Mouse (Mus musculus) heart, adult 8-10 months (tissue): Measurements from ENCODE around the gene Meis3. TPM values are rescaled to one million over a fixed set of nuclear protein-coding genes. Genes with fewer than 3 reads are reported as not detected.

ENCODE experiments used
- DNase-seq: peaks from one replicate; pipeline ENCODE4 v3.0.0; 2022; ENCODE audit warnings: low spot score
- total RNA-seq, 4 experiments: library from RNA; stranded (reverse); gene quantifications; 2 replicates each; pipeline ENCODE4 v1.2.4; 2022

Meis3 gene
- total RNA-seq, 4 experiments from 2014 or later: 4.7 to 6.1 (median 5.2) TPM

- no peak for DNase-seq
These were observed 36.0 kb downstream of the Meis3 start for GRCm38 (mm10) chr7:16210862-16211365.

DNA sequence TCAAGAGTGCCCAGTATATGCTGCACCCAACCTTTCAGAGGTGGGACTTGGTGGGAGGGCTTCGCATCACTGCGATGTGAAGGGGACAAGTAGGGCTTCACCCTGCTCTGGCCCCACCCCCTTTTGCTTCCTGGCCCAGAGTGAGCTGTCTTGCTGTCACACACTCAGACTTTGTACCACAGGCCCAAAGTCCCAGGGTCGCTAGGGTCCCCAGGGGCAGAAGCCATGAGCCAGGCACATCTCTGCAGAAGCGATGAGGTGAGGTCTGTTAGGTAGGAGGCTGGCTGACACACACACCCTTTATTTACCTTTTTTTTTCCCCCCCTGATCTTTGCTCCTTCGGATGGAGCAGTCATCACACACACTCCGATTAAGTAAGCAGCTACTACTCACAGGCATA, 38.3 kb downstream of the Meis3 start:
- DNase-seq: no peak

DNA sequence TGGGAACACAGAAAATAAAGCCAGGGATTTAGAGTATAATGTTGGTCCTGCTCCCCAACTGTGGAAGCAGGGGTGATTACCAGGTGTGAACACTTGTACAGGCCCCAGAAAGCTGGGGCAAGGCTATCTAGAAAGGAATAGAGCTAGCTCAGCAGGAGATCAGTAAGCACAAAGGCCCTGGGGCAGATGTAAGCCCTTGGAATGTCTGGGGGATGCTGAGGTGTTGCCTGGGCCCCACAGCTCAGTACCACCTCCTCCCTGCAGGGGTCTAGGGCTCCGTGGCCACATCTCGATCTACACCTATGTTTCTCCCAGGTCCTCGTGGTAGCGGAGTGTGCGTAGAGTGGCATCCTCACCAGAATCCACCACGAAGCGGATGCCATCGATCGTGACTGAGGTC, 39.1 kb downstream of the Meis3 start:
- no peak for DNase-seq

- DNase-seq: peak; percentile 94
These were observed 46.8 kb downstream of the Meis3 start, which contains the start of gene Dhx34 for GRCm38 (mm10) chr7:16221582-16222272. TSS of gene Dhx34 (minus strand) at chr7:16222037.

DNA sequence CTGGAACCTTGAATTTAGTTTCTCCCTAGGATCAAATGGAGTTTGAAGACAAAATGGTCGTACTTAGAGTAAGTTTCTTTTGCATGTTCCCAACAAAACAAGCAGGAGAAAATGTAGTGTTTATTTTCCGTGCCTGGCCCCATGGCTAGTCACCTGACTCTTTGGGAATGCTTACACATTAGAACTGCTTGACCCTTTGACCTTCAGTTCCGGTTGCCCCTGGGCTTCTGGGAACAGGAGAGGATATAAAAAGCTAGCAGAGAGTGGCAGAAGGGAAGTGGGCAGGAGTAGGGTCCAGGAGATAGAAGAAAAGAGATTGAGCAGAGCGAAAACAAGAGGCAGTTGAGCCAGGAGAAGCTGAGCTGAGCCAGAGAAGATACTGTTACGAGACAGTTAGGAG, 55.0 kb downstream of the Meis3 start:
- peak; percentile 46 for DNase-seq

Other genes with a start within 250 kb of the Meis3 start
- gene Nop53, start 229.0 kb upstream of the Meis3 start, total RNA-seq: 100 to 1,000 TPM; 121 to 147 (median 136) TPM
- gene Ehd2, start 207.5 kb upstream of the Meis3 start, total RNA-seq: 10 to 100 TPM; 54.4 to 95.0 (median 82.9) TPM
- 1 to 10 TPM; 5.7 to 8.6 (median 7.7) TPM for gene Bicra, start 127.2 kb upstream of the Meis3 start, total RNA-seq
- not detected for gene Zfp541, start 113.3 kb upstream of the Meis3 start, total RNA-seq
- 100 to 1,000 TPM in 1 of 4 experiments, 10 to 100 TPM in 3; 76.5 to 101 (median 84.9) TPM for gene Napa, start 76.6 kb upstream of the Meis3 start, total RNA-seq
- 10 to 100 TPM; 20.1 to 25.7 (median 23.5) TPM for gene Kptn, start 55.2 kb upstream of the Meis3 start, total RNA-seq
- gene Slc8a2, start 45.3 kb upstream of the Meis3 start, total RNA-seq: under 1 TPM; 0.66 to 0.84 (median 0.70) TPM
- 1 to 10 TPM; 6.6 to 9.5 (median 8.0) TPM for gene Dhx34, start 46.9 kb downstream of the Meis3 start, total RNA-seq
- gene C5ar2, start 69.1 kb downstream of the Meis3 start, total RNA-seq: 1 to 10 TPM; 1.0 to 1.4 (median 1.2) TPM
- 1 to 10 TPM; 4.1 to 5.5 (median 5.1) TPM for gene C5ar1, start 84.5 kb downstream of the Meis3 start, total RNA-seq
- gene Inafm1, start 98.5 kb downstream of the Meis3 start, total RNA-seq: 10 to 100 TPM; 12.3 to 18.1 (median 14.4) TPM
- 10 to 100 TPM; 33.2 to 48.1 (median 38.1) TPM for gene Ccdc9, start 111.7 kb downstream of the Meis3 start, total RNA-seq
- 1 to 10 TPM; 2.8 to 5.1 (median 4.4) TPM for gene Bbc3, start 133.3 kb downstream of the Meis3 start, total RNA-seq
- 10 to 100 TPM; 31.6 to 38.8 (median 36.1) TPM for gene Sae1, start 212.7 kb downstream of the Meis3 start, total RNA-seq
- gene Zc3h4, start 225.8 kb downstream of the Meis3 start, total RNA-seq: 10 to 100 TPM; 22.6 to 32.9 (median 28.8) TPM